ENCODE assay signal across 8 mouse cellular contexts in genomic region chr4:41713197-41714067, GRCm38 (mm10). TPM values are rescaled to one million over a fixed set of nuclear protein-coding genes. Genes with fewer than 3 reads are reported as not detected.
DNase-seq lines count a peak whose midpoint lies in the region; ATAC-seq and TF ChIP-seq lines count a peak whose summit lies in the region.

Gene Rpp25l, minus strand, starts transcription at chr4:41713534.

- H3K4me1 ChIP-seq in forebrain, embryonic 10.5 days, result peaks cover 57% of the 10 kb centered on the region
- peaks cover 17% of the 10 kb centered on the region in 2 experiments for H3K4me1 ChIP-seq in heart, embryonic 14.5 days (ENCODE audit: control insufficient read depth in 2 of 2, insufficient read depth in 2 of 2, low read length in 2 of 2)
- H3K4me1 ChIP-seq in liver, embryonic 15.5 days (replicated peaks), result peaks cover 25% of the 10 kb centered on the region
- H3K4me1 ChIP-seq in neural tube, embryonic 11.5 days (ENCODE audit: control insufficient read depth, insufficient read depth, low read length), result peaks cover 15% of the 10 kb centered on the region
- H3K4me1 ChIP-seq in stomach, postnatal 0 days (replicated peaks; ENCODE audit: control insufficient read depth, insufficient read depth), result peaks cover 8% of the 10 kb centered on the region

- peak within 1 kb of the TSS; percentile 97 for H3K9ac ChIP-seq in heart, embryonic 14.5 days (ENCODE audit: low read length)
- H3K9ac ChIP-seq in liver, embryonic 15.5 days, result peak within 1 kb of the TSS; percentile 86
- H3K9ac ChIP-seq in neural tube, embryonic 11.5 days (ENCODE audit: low read length), result peak within 1 kb of the TSS; percentile 82
- H3K9ac ChIP-seq in stomach, postnatal 0 days (ENCODE audit: low read length), result peak within 1 kb of the TSS; percentile 85

- H3K9me3 ChIP-seq in forebrain, embryonic 10.5 days, result no peaks in the 10 kb centered on the region
- H3K9me3 ChIP-seq in heart, embryonic 14.5 days (ENCODE audit: control insufficient read depth, low read length), result no peaks in the 10 kb centered on the region
- H3K9me3 ChIP-seq in liver, embryonic 15.5 days (replicated peaks), result no peaks in the 10 kb centered on the region
- no peaks in the 10 kb centered on the region for H3K9me3 ChIP-seq in neural tube, embryonic 11.5 days (ENCODE audit: control insufficient read depth, low read length)
- no peaks in the 10 kb centered on the region for H3K9me3 ChIP-seq in stomach, postnatal 0 days (ENCODE audit: control insufficient read depth, low read length)

- peaks cover 57% of the 10 kb centered on the region for H3K36me3 ChIP-seq in forebrain, embryonic 10.5 days (replicated peaks)
- peaks cover 39% of the 10 kb centered on the region for H3K36me3 ChIP-seq in heart, embryonic 14.5 days (ENCODE audit: control insufficient read depth, insufficient read depth, low read length)
- H3K36me3 ChIP-seq in liver, embryonic 15.5 days (replicated peaks), result peaks cover 21% of the 10 kb centered on the region
- peaks cover 6% of the 10 kb centered on the region; the same call in 1 of the 2 replicates for H3K36me3 ChIP-seq in neural tube, embryonic 11.5 days (ENCODE audit: control insufficient read depth, insufficient read depth, low read length)
- peaks cover 3% of the 10 kb centered on the region for H3K36me3 ChIP-seq in stomach, postnatal 0 days (ENCODE audit: control insufficient read depth, insufficient read depth, low read length)

- no peak for TF ChIP-seq EP300 in stomach, postnatal 0 days (optimal IDR thresholded peaks at IDR 0.05)

- ATAC-seq in CD4-positive, CD25-positive, alpha-beta regulatory T cell, adult 4 months, result peak; percentile 79
- ATAC-seq in heart, embryonic 14.5 days (ENCODE audit: insufficient number of reproducible peaks, insufficient read depth, low FRiP score, low read depth), result peak; percentile 48
- ATAC-seq in liver, embryonic 15.5 days (ENCODE audit: insufficient read depth), result peak; percentile 84
- peak; percentile 62 for ATAC-seq in neural tube, embryonic 11.5 days (ENCODE audit: insufficient read depth, low FRiP score, low TSS enrichment)
- ATAC-seq in stomach, postnatal 0 days (ENCODE audit: low FRiP score, low TSS enrichment), result peak; percentile 74

- DNase-seq in c-Kit-negative CD71-positive TER-119-positive erythroid progenitor cells, embryonic 14.5 days (ENCODE audit: low read depth, low spot score), result peak; percentile 86
- DNase-seq in forebrain, embryonic 10.5 days (ENCODE audit: extremely low spot score, low spot score), result peak; percentile 88
- peak; percentile 92 for DNase-seq in kidney, postnatal 14 days
- DNase-seq in neural tube, embryonic 11.5 days (ENCODE audit: low spot score), result peak; percentile 92
- peak; percentile 88 for DNase-seq in stomach, postnatal 0 days (ENCODE audit: low spot score)

- H3K4me2 ChIP-seq in heart, embryonic 14.5 days (ENCODE audit: low read length), result peak within 1 kb of the TSS; percentile 95
- peak within 1 kb of the TSS; percentile 85 for H3K4me2 ChIP-seq in liver, embryonic 15.5 days
- peak within 1 kb of the TSS; percentile 72 for H3K4me2 ChIP-seq in neural tube, embryonic 11.5 days (ENCODE audit: low read depth)
- peak within 1 kb of the TSS; percentile 86 for H3K4me2 ChIP-seq in stomach, postnatal 0 days (replicated peaks; ENCODE audit: low read depth)

- WGBS in forebrain, embryonic 10.5 days, result under 1% methylated on average over 61 of the region's 61 CpGs
- under 1% methylated on average over 61 of the region's 61 CpGs for WGBS in heart, embryonic 14.5 days
- under 1% methylated on average over 61 of the region's 61 CpGs for WGBS in liver, embryonic 15.5 days (ENCODE audit: insufficient replicate concordance)
- under 1% methylated on average over 58 of the region's 61 CpGs for WGBS in neural tube, embryonic 11.5 days
- under 1% methylated on average over 61 of the region's 61 CpGs for WGBS in stomach, postnatal 0 days

- TF ChIP-seq CTCF in stomach, postnatal 0 days (IDR thresholded peaks at IDR 0.05; ENCODE audit: low read depth), result peak; percentile 46

- H3K4me3 ChIP-seq in forebrain, embryonic 10.5 days, result peak within 1 kb of the TSS; percentile 75
- H3K4me3 ChIP-seq in heart, embryonic 14.5 days (ENCODE audit: control insufficient read depth in 1 of 2, insufficient read depth in 1 of 2, low read depth in 1 of 2, low read length in 2 of 2), result peak within 1 kb of the TSS; percentile 70 to 95
- H3K4me3 ChIP-seq in liver, embryonic 15.5 days (replicated peaks), result peak within 1 kb of the TSS; percentile 80
- peak within 1 kb of the TSS; percentile 73 for H3K4me3 ChIP-seq in neural tube, embryonic 11.5 days (ENCODE audit: low read depth, low read length)
- peak within 1 kb of the TSS; percentile 64 for H3K4me3 ChIP-seq in stomach, postnatal 0 days (ENCODE audit: low read depth, low read length)

- no peaks in the 10 kb centered on the region for H3K27me3 ChIP-seq in forebrain, embryonic 10.5 days (ENCODE audit: poor library complexity, severe bottlenecking)
- H3K27me3 ChIP-seq in heart, embryonic 14.5 days (ENCODE audit: control insufficient read depth, insufficient read depth, low read length), result no peaks in the 10 kb centered on the region
- H3K27me3 ChIP-seq in liver, embryonic 15.5 days, result no peaks in the 10 kb centered on the region
- no peaks in the 10 kb centered on the region for H3K27me3 ChIP-seq in neural tube, embryonic 11.5 days (ENCODE audit: control insufficient read depth, insufficient read depth, low read length)
- H3K27me3 ChIP-seq in stomach, postnatal 0 days (ENCODE audit: control insufficient read depth, insufficient read depth, low read length), result no peaks in the 10 kb centered on the region

- H3K27ac ChIP-seq in forebrain, embryonic 10.5 days, result peak within 1 kb of the TSS; percentile 96
- H3K27ac ChIP-seq in heart, embryonic 14.5 days (replicated peaks in 1 of 2; ENCODE audit: control insufficient read depth in 1 of 2, insufficient read depth in 1 of 2, low read depth in 2 of 2, low read length in 2 of 2), result peak within 1 kb of the TSS; percentile 35 to 64
- H3K27ac ChIP-seq in liver, embryonic 15.5 days (replicated peaks), result peak within 1 kb of the TSS; percentile 64
- no peak within 1 kb of the TSS for H3K27ac ChIP-seq in neural tube, embryonic 11.5 days (ENCODE audit: low read depth, low read length)
- H3K27ac ChIP-seq in stomach, postnatal 0 days (replicated peaks), result peak within 1 kb of the TSS; percentile 26

RNA-seq across cellular contexts. Expression of gene Rpp25l, which starts in this region (rescaled TPM):
- polyA plus RNA-seq in CD4-positive, CD25-positive, alpha-beta regulatory T cell, adult 4 months (2017; shearing (Covaris generic)), result 10 to 100 TPM; 57.2 to 58.2 TPM
- polyA plus RNA-seq in forebrain, embryonic 10.5 days (2016; fragmentation: Nextera tagmentation; extraction: Ambion mirVana), result 97.3 and 98.1 TPM in 2 replicates
- 47.1 and 48.6 TPM in 2 replicates for polyA plus RNA-seq in heart, embryonic 14.5 days (2014; fragmentation: Nextera tagmentation; extraction: Ambion mirVana)
- 29.8 and 31.9 TPM in 2 replicates for polyA plus RNA-seq in liver, embryonic 15.5 days (2015; fragmentation: Nextera tagmentation; extraction: Ambion mirVana)
- polyA plus RNA-seq in neural tube, embryonic 11.5 days (2014; fragmentation: Nextera tagmentation; extraction: Ambion mirVana), result 80.4 and 81.2 TPM in 2 replicates
- 38.0 and 40.2 TPM in 2 replicates for polyA plus RNA-seq in stomach, postnatal 0 days (2015; fragmentation: Nextera tagmentation; extraction: Ambion mirVana)
